Mouse (Mus musculus) C2C12 (cell line): ENCODE results near the gene Ap4b1. TPM values are rescaled to one million over a fixed set of nuclear protein-coding genes. Genes with fewer than 3 reads are reported as not detected.
"Not testable (repeated sequence)": the region's sequence is repeated elsewhere in the genome, so short reads cannot be mapped to it uniquely, and the experiment has no call there.

Experiments
- H3K27me3 ChIP-seq: one replicate; pipeline ENCODE4 v1.6.1; 2011; ENCODE audit not compliant: control insufficient read depth, insufficient read depth, insufficient read length
- H3K36me3 ChIP-seq: one replicate; pipeline ENCODE4 v1.6.1; 2011; ENCODE audit not compliant: control insufficient read depth, insufficient read depth
- H3K4me3 ChIP-seq: one replicate; pipeline ENCODE4 v1.5.1; 2011; ENCODE audit warnings: mild to moderate bottlenecking, control low read depth; ENCODE audit not compliant: poor library complexity, insufficient read depth, severe bottlenecking
- H3K79me2 ChIP-seq: one replicate; pipeline ENCODE4 v1.6.1; 2011; ENCODE audit not compliant: control insufficient read depth, insufficient read depth
- H3K79me3 ChIP-seq: one replicate; pipeline ENCODE4 v1.6.1; 2011; ENCODE audit warnings: low read depth, control low read depth
- H3ac ChIP-seq: one replicate; pipeline ENCODE3; 2011; ENCODE audit warnings: low read depth; ENCODE audit not compliant: control insufficient read depth, insufficient read length
- CEBPB ChIP-seq: IDR thresholded peaks from one replicate; pipeline ENCODE4 v1.6.1; 2011; ENCODE audit warnings: low read depth, mild to moderate bottlenecking, control low read depth, moderate library complexity
- CTCF ChIP-seq: IDR thresholded peaks from one replicate; pipeline ENCODE4 v1.5.1; 2011; ENCODE audit not compliant: control insufficient read depth, insufficient read depth, insufficient read length
- FOSL1 ChIP-seq: IDR thresholded peaks from one replicate; pipeline ENCODE4 v1.8.0; 2011; ENCODE audit warnings: mild to moderate bottlenecking, low read length; ENCODE audit not compliant: poor library complexity, insufficient read depth, severe bottlenecking
- MAX ChIP-seq: IDR thresholded peaks from one replicate; pipeline ENCODE4 v1.6.1; 2011; ENCODE audit warnings: mild to moderate bottlenecking, control low read depth
- MYOD1 ChIP-seq: IDR thresholded peaks from one replicate; pipeline ENCODE4 v1.6.1; 2011; ENCODE audit warnings: low read depth; ENCODE audit not compliant: control insufficient read depth, insufficient read length
- MYOG ChIP-seq: IDR thresholded peaks from one replicate; pipeline ENCODE4 v1.6.1; 2011; ENCODE audit not compliant: control insufficient read depth, insufficient read length; ENCODE audit errors: extremely low read depth
- USF1 ChIP-seq: IDR thresholded peaks from one replicate; pipeline ENCODE4 v1.6.1; 2011; ENCODE audit warnings: low read depth, mild to moderate bottlenecking, control low read depth, moderate library complexity
- polyA plus RNA-seq: library from polyadenylated mRNA; unstranded; fragments of >200 nt; fragmentation: generic; extraction: Trizol; gene quantifications from one replicate; pipeline ENCODE4 v1.2.1, GENCODE M21; 2012; ENCODE audit warnings: missing spikeins

The Ap4b1 gene
- polyA plus RNA-seq, 1 experiment, result 8.8 TPM

- Histone ChIP-seq H3ac (no peak overlapping the region), H3K79me3 (no peaks in the 10 kb centered on the region), H3K27me3 (no peaks in the 10 kb centered on the region), H3K36me3 (no peaks in the 10 kb centered on the region), H3K79me2 (no peaks in the 10 kb centered on the region), H3K4me3 (no peak overlapping the region)
- no peak for TF ChIP-seq FOSL1
- no peak for TF ChIP-seq CEBPB
- TF ChIP-seq MYOG, result no peak
- TF ChIP-seq MYOD1, result no peak
- no peak for TF ChIP-seq USF1
- TF ChIP-seq MAX, result no peak
- TF ChIP-seq CTCF, result no peak
These were observed 27.1 kb downstream of the Ap4b1 start for GRCm38 (mm10) chr3:103836453-103836852.

DNA sequence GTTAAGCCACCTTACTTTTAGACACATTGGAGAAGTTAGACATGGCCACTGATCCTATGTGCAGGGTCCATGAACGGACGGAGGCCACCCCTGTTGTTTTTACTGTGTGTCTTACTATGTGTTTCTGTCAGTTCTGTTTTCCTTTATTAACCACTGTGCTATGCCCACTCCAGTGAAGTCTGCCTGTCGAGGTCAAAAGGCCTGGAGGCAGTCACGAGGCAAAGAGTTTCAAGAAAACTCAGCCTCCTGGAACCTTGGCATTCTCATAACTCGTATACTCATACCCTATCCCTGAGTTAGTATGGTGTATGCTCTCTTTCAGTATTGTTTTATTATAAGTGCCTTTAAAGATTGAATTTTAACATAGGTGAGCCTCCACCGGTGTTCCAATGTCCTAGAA lies 30.4 kb downstream of the Ap4b1 start:
- Histone ChIP-seq H3K79me2 (no peaks in the 10 kb centered on the region), H3K79me3 (no peaks in the 10 kb centered on the region), H3K4me3 (no peak overlapping the region), H3K36me3 (no peaks in the 10 kb centered on the region), H3ac (no peak overlapping the region), H3K27me3 (no peaks in the 10 kb centered on the region)
- TF ChIP-seq MYOG (no peak), USF1 (no peak), MAX (no peak), MYOD1 (no peak), CEBPB (no peak), FOSL1 (no peak), CTCF (no peak)

GRCm38 (mm10) chr3:103840195-103840594 lies 30.9 kb downstream of the Ap4b1 start:
- not testable (repeated sequence) for H3ac ChIP-seq, H3K27me3 ChIP-seq, H3K79me2 ChIP-seq, H3K36me3 ChIP-seq, H3K79me3 ChIP-seq, H3K4me3 ChIP-seq

DNA sequence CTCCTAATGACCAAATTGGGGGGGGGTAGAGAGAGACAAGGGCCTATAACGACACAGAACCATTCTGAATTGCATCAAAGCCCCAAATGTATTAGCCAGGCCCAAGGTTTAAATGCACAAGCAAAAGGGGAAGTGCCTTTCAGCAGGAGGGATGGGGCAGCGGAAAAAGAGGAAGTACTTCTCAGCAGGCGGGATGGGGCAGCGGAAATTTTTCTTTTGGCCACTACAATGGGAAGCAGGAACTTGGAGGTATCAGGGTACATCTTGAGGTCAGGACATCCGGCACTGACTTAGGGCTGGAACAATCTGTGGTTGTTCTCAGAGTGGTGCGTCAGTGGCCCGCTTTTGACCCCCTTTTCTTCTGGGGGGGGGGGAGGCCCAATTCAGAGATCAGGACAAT lies 31.6 kb downstream of the Ap4b1 start:
- not testable (repeated sequence) for H3K4me3 ChIP-seq, H3K36me3 ChIP-seq, H3ac ChIP-seq

DNA sequence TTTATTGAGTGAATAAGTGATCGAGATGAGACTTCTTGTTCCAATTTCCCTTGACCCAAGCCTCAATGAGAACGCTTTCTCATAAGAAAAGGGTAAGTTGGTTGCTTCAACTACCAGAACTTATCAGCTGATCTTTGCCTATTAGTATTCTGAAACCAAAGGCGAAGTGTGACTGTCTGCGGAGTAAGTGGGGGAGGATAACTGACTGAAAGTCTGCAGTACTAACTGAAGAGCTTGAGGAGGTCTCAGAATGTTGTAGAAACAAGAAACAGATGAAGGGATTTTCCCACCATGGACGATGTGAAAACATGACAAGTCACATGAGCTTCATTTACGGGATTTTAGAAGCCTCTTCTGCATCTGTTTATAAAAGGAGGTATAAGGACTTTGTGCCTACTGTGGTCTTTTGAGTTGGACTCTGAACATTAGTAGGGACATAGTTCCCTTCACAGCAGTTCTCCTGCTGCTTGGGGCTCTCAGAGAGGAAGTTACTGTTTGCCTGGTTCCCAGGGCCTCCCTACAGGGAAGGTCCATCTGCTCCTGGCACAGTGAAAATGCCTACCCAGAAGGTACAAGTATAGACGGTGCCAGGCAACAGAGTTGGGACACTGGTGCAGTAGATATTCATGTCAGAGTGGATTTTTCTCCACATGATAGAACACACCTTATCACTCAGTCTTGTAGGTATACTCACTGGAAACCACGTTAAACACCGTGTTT lies 41.5 kb downstream of the Ap4b1 start:
- Histone ChIP-seq H3ac (no peak overlapping the region), H3K36me3 (no peaks in the 10 kb centered on the region), H3K79me3 (no peaks in the 10 kb centered on the region), H3K27me3 (no peaks in the 10 kb centered on the region), H3K4me3 (no peak overlapping the region), H3K79me2 (no peaks in the 10 kb centered on the region)
- no peak for TF ChIP-seq FOSL1
- TF ChIP-seq USF1, result no peak
- TF ChIP-seq CTCF, result no peak
- no peak for TF ChIP-seq CEBPB
- no peak for TF ChIP-seq MYOD1
- TF ChIP-seq MAX, result no peak

More for the DNA sequence above, 31.6 kb downstream of the Ap4b1 start:
- H3K27me3 ChIP-seq, H3K79me3 ChIP-seq, H3K79me2 ChIP-seq: not testable (repeated sequence)

DNA sequence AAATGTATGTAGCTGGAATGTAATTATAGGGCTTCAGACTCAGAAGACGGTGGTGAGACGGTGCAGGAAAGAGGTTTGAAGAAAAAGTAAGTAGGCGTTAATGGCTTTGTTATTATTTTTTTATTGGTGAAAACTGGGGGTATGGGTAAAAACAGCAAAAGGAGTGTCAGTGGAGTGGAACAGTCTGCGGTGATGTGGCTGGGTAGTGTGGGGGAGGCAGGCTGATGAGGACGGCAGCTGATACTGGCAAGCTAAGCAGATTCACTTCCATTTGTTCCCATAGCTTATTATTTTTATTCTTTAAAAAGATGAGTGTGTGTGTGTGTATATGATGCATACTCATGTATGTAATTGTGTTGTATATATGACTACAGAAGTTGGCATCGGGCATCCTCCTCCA lies 42.2 kb downstream of the Ap4b1 start:
- Histone ChIP-seq H3K27me3 (no peaks in the 10 kb centered on the region), H3K79me2 (no peaks in the 10 kb centered on the region)

More for the DNA sequence above, 42.2 kb downstream of the Ap4b1 start:
- Histone ChIP-seq H3ac (no peak overlapping the region), H3K36me3 (no peaks in the 10 kb centered on the region), H3K79me3 (no peaks in the 10 kb centered on the region), H3K4me3 (no peak overlapping the region)
- TF ChIP-seq USF1, result no peak
- no peak for TF ChIP-seq MYOD1
- TF ChIP-seq FOSL1, result no peak
- no peak for TF ChIP-seq MYOG
- TF ChIP-seq CEBPB, result no peak
- no peak for TF ChIP-seq MAX
- TF ChIP-seq CTCF, result no peak
